Mouse (Mus musculus) embryonic facial prominence, embryonic 10.5 days (tissue): ENCODE results near the gene Pls3. TPM values are rescaled to one million over a fixed set of nuclear protein-coding genes. Genes with fewer than 3 reads are reported as not detected.

ENCODE experiments used
- DNase-seq: peaks from one replicate; pipeline ENCODE4 v3.0.0-alpha.2; 2017; ENCODE audit warnings: low spot score
- H3K27ac ChIP-seq: fragments of 300-500 bp; sonication (generic); replicated peaks from 2 replicates; pipeline ENCODE4 v1.5.1; 2016; ENCODE audit warnings: mild to moderate bottlenecking
- H3K27me3 ChIP-seq: fragments of 300-500 bp; sonication (generic); replicated peaks from 2 replicates; pipeline ENCODE4 v1.6.1; 2016; ENCODE audit warnings: low read depth, mild to moderate bottlenecking; ENCODE audit not compliant: poor library complexity, severe bottlenecking
- H3K36me3 ChIP-seq: fragments of 300-500 bp; sonication (generic); replicated peaks from 2 replicates; pipeline ENCODE4 v1.6.1; 2016; ENCODE audit warnings: mild to moderate bottlenecking, moderate library complexity
- H3K4me1 ChIP-seq: fragments of 300-500 bp; sonication (generic); 2 replicates; pipeline ENCODE4 v1.6.1; 2016
- H3K4me3 ChIP-seq: fragments of 300-500 bp; sonication (generic); 2 replicates; pipeline ENCODE4 v1.5.1; 2016; ENCODE audit warnings: mild to moderate bottlenecking, moderate library complexity
- H3K9me3 ChIP-seq: fragments of 300-500 bp; sonication (generic); 2 replicates; pipeline ENCODE4 v1.6.1; 2016; ENCODE audit warnings: mild to moderate bottlenecking
- WGBS: fragments of 180-500 bp; shearing (Covaris S2); methylation state at CpG from one replicate; pipeline ENCODE4 v1.1.7; 2016; 5-methylcytosine and 5-hydroxymethylcytosine counted together
- polyA plus RNA-seq: library from polyadenylated mRNA; unstranded; fragments of >200 nt; fragmentation: Nextera tagmentation; extraction: Ambion mirVana; gene quantifications from 2 replicates; pipeline ENCODE4 v1.2.1, GENCODE M21; 2016

Pls3 gene
- polyA plus RNA-seq = 72.4 and 73.1 TPM in 2 replicates

DNA sequence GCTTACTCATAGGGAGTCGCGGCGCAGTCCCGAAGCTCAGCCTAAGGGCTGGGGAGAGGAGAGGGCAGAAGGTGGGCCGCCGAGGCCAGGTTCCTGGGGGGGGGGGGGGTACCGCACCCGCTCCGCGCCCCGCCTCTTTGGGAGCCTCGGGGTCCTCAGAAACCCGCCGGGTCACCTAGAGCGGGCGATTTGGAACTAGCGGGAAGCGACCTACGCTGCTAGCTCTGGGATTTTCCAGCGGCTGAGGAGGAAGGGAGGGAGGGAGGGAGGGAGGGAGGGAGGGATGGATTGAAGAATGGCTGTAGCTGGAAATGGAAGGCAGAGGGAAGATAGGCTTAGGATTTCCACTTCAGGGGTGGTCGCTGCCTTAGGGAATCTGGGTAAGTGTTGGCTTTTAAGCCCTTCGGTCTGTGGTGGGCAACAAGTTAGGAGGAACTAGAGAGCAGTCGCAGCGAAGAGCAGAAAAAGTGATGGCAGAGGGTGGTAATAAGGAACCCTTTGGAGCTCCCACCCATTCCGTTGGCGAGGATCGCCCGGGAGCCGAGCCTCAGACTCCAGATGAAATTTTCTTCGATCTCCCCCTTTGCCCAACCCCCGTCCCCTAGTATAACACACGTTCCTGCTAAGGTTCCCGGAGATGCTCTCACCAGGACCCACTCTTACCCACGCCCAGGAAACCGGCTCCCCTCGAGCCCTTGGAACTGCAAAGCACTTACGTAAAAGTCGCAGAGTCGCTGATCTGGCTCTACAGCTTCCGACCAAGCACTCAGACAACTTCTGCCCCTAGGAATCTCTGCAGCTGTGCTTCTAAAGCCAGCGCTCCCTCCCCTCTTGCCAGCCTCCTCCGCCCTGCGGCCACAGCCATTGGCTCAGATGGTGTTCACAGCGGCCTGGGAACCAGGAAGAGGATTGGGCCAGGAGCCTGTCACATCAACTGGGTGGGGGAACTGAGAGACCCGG lies at the start of gene Pls3:
TSS of gene Pls3 (minus strand) at position 851 of the 960 bp plus-strand sequence.
- H3K4me3 ChIP-seq = peak within 1 kb of the TSS; percentile 63
- no peaks in the 10 kb centered on the region for H3K9me3 ChIP-seq
- peak within 1 kb of the TSS; percentile 82 for H3K27ac ChIP-seq
- no peaks in the 10 kb centered on the region for H3K36me3 ChIP-seq
- H3K4me1 ChIP-seq = peaks cover 7% of the 10 kb centered on the region; the same call in 1 of the 2 replicates
- H3K27me3 ChIP-seq = peaks cover 11% of the 10 kb centered on the region; the same call in 1 of the 2 replicates
- peak; percentile 91 for DNase-seq
- WGBS = 13% methylated on average over 45 of the region's 45 CpGs

DNA sequence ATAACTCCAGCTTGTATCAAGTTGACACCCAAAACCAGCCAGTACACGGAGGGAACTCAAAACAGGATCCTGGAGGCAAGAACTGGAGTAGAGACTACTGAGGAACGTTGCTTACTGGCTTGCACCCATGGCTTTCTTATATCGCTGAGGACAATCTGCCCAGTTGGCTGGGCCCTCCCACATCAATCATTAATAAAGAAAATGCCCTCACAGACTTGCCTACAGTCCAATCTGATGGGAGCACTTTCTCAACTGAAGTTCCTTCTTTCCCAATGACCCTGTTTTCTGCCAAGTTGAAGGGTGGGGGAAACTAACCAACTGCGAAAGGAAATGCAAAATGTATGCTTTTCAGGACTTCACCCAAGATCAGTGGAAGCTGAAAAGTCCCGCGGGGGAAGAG lies 20.7 kb upstream of the Pls3 start:
- H3K27me3 ChIP-seq = no peaks in the 10 kb centered on the region
- H3K4me3 ChIP-seq = no peak overlapping the region
- 67% methylated on average over 6 of the region's 6 CpGs for whole genome bisulfite sequencing
- H3K9me3 ChIP-seq = no peaks in the 10 kb centered on the region
- DNase-seq = no peak
- no peaks in the 10 kb centered on the region for H3K4me1 ChIP-seq
- no peaks in the 10 kb centered on the region for H3K36me3 ChIP-seq
- H3K27ac ChIP-seq = no peak overlapping the region

DNA sequence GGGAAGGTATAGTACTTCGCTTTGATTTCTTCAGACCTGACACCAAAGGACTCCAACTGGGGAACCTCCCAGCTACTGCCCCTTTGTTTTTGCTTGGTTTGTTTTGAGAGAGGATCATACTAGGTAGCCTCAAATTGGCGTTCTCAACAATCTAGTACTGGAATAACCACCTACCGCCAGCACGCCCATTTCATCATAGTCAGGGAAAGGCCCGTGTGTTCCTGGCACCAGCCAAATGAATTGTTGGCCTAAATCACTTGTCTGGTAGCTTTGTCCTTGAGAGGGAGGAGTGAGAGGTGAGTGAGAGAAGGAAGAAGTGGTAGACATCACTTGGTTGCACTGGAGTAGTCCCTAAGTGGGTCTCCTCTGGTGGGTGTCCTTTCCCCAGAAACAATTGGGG lies 584 bp upstream of the Pls3 start:
- WGBS = 29% methylated on average over 5 of the region's 5 CpGs

DNA sequence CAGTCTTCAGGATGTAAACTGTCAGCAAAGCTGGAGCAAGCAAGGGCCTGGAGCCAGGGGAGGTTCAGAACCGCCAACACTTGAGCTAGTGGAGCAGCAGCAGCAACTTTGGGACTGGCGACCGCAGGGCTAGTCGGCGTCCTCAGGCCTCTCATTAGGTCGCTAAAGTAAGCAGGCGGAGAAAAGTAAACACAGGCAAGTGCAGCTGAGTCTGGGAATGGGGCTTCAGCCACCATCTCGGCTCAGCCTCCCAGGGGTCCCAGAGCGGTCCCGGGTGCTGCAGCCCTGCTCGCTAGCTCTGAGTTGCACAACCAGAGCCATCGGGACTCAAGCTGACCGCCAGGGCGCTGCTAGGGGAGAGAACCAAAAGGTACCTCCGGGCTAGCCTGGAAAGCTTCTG lies 1.2 kb downstream of the Pls3 start:
- no peaks in the 10 kb centered on the region for H3K9me3 ChIP-seq
- peak overlapping the region; percentile 82 for H3K27ac ChIP-seq
- WGBS = 15% methylated on average over 15 of the region's 15 CpGs
- peaks cover 7% of the 10 kb centered on the region; the same call in 1 of the 2 replicates for H3K4me1 ChIP-seq
- peak; percentile 58 for DNase-seq
- no peaks in the 10 kb centered on the region for H3K36me3 ChIP-seq
- peaks cover 11% of the 10 kb centered on the region; the same call in 1 of the 2 replicates for H3K27me3 ChIP-seq
- peak overlapping the region; percentile 63 for H3K4me3 ChIP-seq

More for the DNA sequence above, 584 bp upstream of the Pls3 start:
- H3K4me3 ChIP-seq = peak overlapping the region; percentile 63
- no peak overlapping the region for H3K27ac ChIP-seq
- no peaks in the 10 kb centered on the region for H3K9me3 ChIP-seq
- H3K27me3 ChIP-seq = peaks cover 11% of the 10 kb centered on the region; the same call in 1 of the 2 replicates
- DNase-seq = peak; percentile 7
- peaks cover 7% of the 10 kb centered on the region; the same call in 1 of the 2 replicates for H3K4me1 ChIP-seq
- H3K36me3 ChIP-seq = no peaks in the 10 kb centered on the region

DNA sequence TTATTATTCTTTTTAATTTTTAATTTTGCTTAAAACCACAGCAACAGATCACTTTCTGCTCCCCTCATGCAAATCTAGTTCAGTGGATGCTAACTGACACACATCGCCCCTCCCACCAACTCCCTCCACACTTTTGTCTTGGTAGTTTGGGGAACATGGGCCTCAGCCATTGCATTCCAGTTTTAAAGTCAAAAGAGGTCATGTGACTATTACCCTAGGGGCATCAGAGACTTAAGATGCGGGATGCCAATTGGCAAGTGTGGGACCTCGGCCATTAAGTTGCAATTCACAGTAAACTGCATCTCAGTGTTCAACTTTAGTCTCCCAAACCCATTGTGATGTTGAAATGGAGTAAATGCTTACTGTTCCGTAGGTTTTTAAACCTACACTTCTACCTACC lies 1.7 kb downstream of the Pls3 start:
- no peak overlapping the region for H3K27ac ChIP-seq
- H3K27me3 ChIP-seq = peaks cover 11% of the 10 kb centered on the region; the same call in 1 of the 2 replicates
- peak overlapping the region; percentile 63 for H3K4me3 ChIP-seq
- no peaks in the 10 kb centered on the region for H3K36me3 ChIP-seq
- no peak for DNase-seq
- WGBS = 27% methylated on average over 4 of the region's 4 CpGs
- peaks cover 7% of the 10 kb centered on the region; the same call in 1 of the 2 replicates for H3K4me1 ChIP-seq
- H3K9me3 ChIP-seq = no peaks in the 10 kb centered on the region

DNA sequence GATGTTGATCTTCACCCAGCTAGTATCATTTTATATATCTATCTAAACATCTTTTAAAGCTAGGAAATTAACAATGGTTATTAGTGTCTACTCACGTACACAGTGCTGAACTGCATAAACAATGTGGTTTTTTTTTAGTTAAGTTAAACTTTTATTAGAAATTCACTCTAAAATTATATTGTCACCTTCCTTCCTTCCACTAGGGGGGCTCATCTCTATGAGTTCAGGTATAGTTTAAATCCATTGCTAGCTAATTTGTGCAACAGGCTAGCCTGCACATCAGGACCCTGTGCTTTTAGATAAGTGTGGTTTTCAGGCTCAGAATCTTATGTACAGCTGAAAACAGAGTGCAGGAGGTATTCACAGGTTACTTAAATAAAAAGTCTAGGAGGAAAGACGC lies 3.1 kb downstream of the Pls3 start:
- Histone ChIP-seq H3K9me3 (no peaks in the 10 kb centered on the region), H3K27ac (no peak overlapping the region), H3K36me3 (no peaks in the 10 kb centered on the region), H3K4me3 (no peak overlapping the region), H3K4me1 (peaks cover 7% of the 10 kb centered on the region; the same call in 1 of the 2 replicates), H3K27me3 (peaks cover 11% of the 10 kb centered on the region; the same call in 1 of the 2 replicates)
- no peak for DNase-seq
- WGBS = 79% methylated on average over 2 of the region's 2 CpGs

DNA sequence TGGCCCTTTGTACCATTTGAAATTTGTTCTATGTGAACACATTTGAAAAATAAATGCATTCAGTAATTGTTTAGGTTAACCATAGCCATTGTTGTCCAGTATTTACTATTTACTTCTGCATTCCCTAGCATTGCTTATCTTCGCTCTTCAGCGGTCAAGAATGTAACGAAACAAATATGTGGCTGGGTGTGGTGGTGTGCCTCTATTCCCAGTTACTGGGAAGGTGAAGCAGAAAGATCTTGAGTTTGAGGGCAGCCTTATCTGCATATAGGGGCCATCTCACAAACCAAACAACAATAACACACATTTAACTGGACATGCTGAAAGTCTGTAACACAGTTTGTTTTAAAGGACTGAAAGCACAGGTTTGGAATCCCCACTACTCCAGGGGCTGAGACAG lies 13.3 kb downstream of the Pls3 start:
- H3K4me3 ChIP-seq = no peak overlapping the region
- no peaks in the 10 kb centered on the region for H3K36me3 ChIP-seq
- no peak for DNase-seq
- H3K9me3 ChIP-seq = no peaks in the 10 kb centered on the region
- WGBS = 95% methylated on average over 3 of the region's 3 CpGs
- no peak overlapping the region for H3K27ac ChIP-seq
- H3K4me1 ChIP-seq = no peaks in the 10 kb centered on the region
- no peaks in the 10 kb centered on the region for H3K27me3 ChIP-seq

DNA sequence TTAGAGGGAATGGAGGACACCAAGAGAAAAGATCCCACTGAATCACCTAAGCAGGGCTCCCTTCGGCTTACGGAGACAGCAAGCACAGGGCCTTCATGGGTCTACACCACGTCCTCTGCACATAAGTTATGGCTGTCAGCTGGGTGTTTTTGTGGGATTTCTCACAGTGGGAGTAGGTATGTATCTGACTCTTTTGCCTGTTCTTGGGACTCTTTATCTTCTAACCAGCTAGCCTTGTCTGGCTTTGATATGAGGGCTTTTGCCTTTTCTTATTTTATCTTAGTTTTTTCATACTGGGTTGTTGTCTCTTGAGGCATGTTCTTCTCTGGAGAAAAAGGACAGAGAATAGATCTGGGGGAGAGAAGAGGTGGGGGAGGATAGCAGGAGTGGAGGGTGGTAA lies 20.7 kb downstream of the Pls3 start:
- 86% methylated on average over 3 of the region's 3 CpGs for WGBS
- H3K9me3 ChIP-seq = no peaks in the 10 kb centered on the region
- H3K4me1 ChIP-seq = no peaks in the 10 kb centered on the region
- no peak for DNase-seq
- no peaks in the 10 kb centered on the region for H3K36me3 ChIP-seq
- no peak overlapping the region for H3K4me3 ChIP-seq
- no peaks in the 10 kb centered on the region for H3K27me3 ChIP-seq
- no peak overlapping the region for H3K27ac ChIP-seq

DNA sequence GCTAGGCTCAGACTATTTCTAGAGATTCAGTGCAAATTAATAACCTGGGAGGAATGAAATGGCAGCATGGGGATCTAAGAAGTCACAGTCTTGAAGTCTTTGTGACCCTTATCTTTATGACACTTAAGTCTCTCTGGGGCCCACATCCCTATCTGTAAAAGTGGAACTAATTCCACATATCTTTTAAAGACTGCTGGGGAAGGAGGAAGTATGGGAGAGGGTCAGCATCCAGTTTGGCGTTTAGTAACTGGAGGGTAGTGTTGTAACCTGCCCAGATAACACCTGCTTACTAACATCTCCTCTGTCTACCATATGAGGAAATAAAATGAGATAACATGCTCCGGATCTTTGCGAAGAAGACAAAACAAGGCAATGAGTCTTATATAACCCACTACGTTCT lies 30.7 kb downstream of the Pls3 start:
- H3K4me1 ChIP-seq = no peaks in the 10 kb centered on the region
- 86% methylated on average over 4 of the region's 4 CpGs for WGBS
- DNase-seq = no peak

DNA sequence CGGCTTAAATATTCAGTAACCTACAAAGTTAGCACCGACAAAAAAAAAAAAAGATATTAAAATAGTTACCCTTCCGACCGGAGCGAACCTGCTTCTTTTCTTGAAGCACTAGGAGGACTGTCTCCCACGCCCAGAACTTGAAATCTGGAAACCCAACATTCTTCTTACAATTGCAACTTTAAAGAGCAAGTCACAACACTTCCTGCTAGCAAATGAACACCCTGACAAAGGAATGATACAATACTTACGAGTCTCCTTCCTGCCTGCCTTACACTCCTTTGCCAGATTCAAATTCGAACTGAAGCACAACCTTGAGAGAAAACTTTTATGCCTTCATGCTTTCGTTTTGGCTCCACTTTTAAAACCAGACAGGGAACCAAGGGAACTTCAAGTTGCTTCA lies 32.1 kb downstream of the Pls3 start:
- 75% methylated on average over 9 of the region's 9 CpGs for WGBS
- Histone ChIP-seq H3K27ac (no peak overlapping the region), H3K27me3 (no peaks in the 10 kb centered on the region; the same call in 1 of the 2 replicates), H3K4me1 (no peaks in the 10 kb centered on the region), H3K9me3 (no peaks in the 10 kb centered on the region), H3K36me3 (no peaks in the 10 kb centered on the region), H3K4me3 (no peak overlapping the region)
- no peak for DNase-seq

More for the DNA sequence above, 30.7 kb downstream of the Pls3 start:
- no peaks in the 10 kb centered on the region; the same call in 1 of the 2 replicates for H3K27me3 ChIP-seq
- no peaks in the 10 kb centered on the region for H3K36me3 ChIP-seq
- H3K4me3 ChIP-seq = no peak overlapping the region
- no peaks in the 10 kb centered on the region for H3K9me3 ChIP-seq
- no peak overlapping the region for H3K27ac ChIP-seq

DNA sequence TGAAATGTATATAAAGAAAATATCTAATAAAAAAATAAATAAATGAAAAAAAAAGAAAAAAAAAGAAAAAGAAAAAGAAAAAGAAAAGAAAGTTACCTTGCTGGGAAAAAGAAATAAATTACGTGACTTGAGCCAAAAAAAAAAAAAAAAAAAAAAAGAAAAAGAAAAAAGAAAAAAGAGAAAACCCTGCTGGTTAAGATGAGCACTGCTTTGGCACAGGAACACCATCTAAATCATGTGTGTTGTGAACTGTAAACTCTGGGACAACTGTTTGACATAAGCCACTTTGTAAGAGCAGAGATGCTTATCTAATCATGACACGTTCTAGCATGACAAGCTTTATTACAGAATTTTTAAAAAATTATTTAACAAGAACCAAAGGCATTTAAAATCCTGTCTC lies 32.9 kb downstream of the Pls3 start:
- WGBS = 70% methylated on average over 2 of the region's 2 CpGs
- no peaks in the 10 kb centered on the region for H3K36me3 ChIP-seq

DNA sequence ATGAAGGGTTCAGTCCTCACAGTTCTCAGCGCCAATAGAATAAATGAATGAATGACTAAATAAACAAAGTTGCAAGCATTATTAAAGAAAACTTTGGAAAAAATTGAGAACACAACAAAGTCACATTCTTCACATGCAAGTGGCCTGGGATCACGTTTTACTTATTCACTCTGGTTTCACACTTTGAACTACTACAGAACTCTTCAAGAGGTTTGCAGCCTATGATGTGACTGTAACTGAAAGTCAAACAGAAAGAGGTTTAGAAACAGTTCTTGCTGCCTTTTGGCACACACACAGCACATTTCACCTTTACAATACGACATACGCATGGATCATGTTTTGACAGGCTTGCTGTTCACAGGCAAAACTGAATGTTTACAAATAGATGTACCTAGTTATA lies 34.7 kb downstream of the Pls3 start:
- no peak for DNase-seq
- WGBS = 81% methylated on average over 4 of the region's 4 CpGs
- no peaks in the 10 kb centered on the region for H3K9me3 ChIP-seq
- no peaks in the 10 kb centered on the region; the same call in 1 of the 2 replicates for H3K27me3 ChIP-seq
- no peak overlapping the region for H3K27ac ChIP-seq
- no peak overlapping the region for H3K4me3 ChIP-seq
- no peaks in the 10 kb centered on the region for H3K4me1 ChIP-seq
- H3K36me3 ChIP-seq = no peaks in the 10 kb centered on the region

More for the DNA sequence above, 32.9 kb downstream of the Pls3 start:
- Histone ChIP-seq H3K27me3 (no peaks in the 10 kb centered on the region; the same call in 1 of the 2 replicates), H3K9me3 (no peaks in the 10 kb centered on the region), H3K4me3 (no peak overlapping the region), H3K4me1 (no peaks in the 10 kb centered on the region), H3K27ac (no peak overlapping the region)
- no peak for DNase-seq

DNA sequence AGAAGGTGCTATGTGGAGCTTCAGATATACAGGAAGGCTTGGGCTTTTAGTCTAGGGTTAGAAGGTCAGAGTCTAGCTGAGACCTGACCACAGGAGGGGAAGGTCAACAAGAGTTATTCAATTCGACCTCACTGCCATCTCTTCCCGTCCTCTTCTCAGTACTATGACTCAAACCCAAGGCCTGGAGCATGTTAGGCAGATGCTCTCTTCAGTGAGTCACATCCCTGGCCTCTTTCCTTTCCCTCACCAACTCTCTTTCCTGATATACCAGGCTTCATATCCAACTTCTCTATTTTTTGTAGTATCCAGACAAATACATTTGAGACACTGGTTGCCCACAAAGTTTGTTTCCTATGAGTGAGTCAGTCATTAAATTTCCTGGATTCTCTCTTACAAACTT lies 40.1 kb downstream of the Pls3 start:
- no peaks in the 10 kb centered on the region for H3K9me3 ChIP-seq
- no peak overlapping the region for H3K27ac ChIP-seq
- H3K36me3 ChIP-seq = no peaks in the 10 kb centered on the region
- no peaks in the 10 kb centered on the region for H3K27me3 ChIP-seq
- no peak for DNase-seq
- no peak overlapping the region for H3K4me3 ChIP-seq
- WGBS = 69% methylated on average over 2 of the region's 2 CpGs
- no peaks in the 10 kb centered on the region for H3K4me1 ChIP-seq
